Mouse (Mus musculus): ENCODE data around the gene Pdzd9.
"Not testable (repeated sequence)": the region's sequence is repeated elsewhere in the genome, so short reads cannot be mapped to it uniquely, and the experiment has no call there.

Pdzd9 gene

DNA sequence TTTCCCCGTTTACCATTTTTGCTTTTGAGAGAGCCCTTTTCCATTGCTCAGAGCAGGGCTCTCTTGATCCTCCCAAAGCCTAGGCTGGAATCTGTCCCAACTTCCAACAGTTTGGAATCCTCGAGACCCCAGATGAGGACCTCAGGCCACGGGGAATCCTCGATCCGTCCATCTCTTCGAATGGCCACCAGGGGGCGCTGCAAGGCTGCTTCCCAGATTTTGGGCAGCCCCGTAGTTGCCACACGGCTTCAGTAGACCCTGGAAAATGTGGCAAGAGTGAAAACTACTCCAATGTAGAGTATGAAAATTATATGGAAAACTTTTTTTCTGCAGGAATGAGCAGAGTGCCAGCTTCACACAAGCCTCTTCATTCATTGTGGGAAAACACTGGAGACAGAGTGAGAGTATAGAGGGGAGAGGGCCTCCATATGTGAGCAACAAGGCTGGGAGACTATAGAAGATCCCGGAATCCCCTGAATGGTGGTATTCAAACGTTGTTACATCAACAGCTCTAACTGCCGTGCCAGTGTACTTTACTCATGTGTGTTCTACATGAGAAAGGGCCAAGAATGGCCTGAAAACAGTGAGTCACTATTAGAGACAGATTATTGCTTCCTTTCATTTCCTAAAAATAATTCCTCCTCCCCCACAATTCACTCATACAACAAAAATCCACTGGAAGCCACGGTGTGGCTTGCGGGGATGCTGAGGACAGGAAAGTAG lies at the start of gene Pdzd9:
TSS of gene Pdzd9 (minus strand) at position 191 of the 723 bp plus-strand sequence.
- DNase-seq (ENCODE audit: low read depth, low spot score) = no peak

- no peak for DNase-seq (ENCODE audit: low read depth, low spot score)
These were observed 47.1 kb upstream of the Pdzd9 start for GRCm38 (mm10) chr7:120717261-120717660.

GRCm38 (mm10) chr7:120713951-120714350 lies 43.8 kb upstream of the Pdzd9 start:
- DNase-seq (ENCODE audit: low read depth, low spot score) = not testable (repeated sequence)

DNA sequence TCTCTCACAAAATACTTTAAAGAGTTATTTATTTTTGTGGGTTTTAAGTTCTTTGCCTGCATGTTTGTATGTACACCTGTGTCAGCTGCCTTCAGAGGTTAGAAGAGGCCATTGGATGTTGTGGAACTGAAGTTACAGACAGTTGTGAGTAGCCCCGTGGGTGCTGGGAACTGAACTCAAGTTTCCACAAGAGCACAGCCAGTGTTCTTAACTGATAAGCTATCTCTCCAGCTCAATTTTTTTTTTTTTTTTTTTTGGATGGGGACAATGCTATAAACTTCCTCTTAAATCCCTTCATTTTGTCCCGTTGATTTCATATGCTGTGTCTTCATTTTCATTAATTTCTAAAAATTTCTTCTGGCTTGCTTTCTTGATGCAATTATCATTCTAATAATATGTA lies 43.1 kb upstream of the Pdzd9 start:
- DNase-seq (ENCODE audit: low read depth, low spot score) = no peak

DNA sequence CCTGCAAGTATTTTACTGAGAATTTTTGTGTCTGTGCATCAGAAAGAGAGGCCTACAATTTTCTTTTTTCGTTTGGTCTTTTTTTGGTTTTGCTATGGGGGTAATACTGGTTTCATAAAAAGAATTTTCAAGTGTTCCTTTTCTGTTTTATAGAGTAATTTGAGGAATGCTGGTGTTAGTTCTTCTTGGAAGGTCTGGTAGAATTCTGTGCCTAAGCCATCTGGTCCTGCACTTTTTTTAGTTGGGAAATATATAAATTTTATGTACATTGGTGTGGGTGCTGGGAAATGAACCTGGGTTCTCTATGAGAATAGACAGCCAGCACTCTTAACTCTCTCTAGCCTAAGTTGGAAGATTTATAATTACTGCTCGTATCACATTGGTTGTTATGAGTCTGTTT lies 41.9 kb upstream of the Pdzd9 start:
- DNase-seq (ENCODE audit: low read depth, low spot score) = no peak

- no peak for DNase-seq (ENCODE audit: low read depth, low spot score)
These were observed 33.7 kb upstream of the Pdzd9 start for GRCm38 (mm10) chr7:120703888-120704287.

DNA sequence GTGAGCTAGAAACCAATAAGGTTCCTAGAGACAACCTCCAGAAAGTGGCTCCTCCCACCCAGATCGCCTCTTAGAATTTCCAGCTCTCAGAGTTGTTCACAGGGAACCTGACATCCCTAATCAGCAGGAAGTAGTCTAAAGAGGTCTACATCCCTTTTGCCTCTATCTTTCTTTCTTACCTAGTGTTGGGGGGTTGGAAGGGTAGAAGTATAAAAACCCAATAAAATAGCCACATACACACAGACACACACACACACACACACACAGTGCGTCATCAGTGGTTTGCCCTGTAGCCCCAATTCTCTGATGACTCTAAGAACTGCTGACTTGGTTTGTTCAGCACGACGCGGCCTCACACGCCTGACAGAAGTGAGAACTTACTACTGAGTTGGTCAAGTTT lies 29.4 kb upstream of the Pdzd9 start:
- DNase-seq (ENCODE audit: low read depth, low spot score) = no peak

DNA sequence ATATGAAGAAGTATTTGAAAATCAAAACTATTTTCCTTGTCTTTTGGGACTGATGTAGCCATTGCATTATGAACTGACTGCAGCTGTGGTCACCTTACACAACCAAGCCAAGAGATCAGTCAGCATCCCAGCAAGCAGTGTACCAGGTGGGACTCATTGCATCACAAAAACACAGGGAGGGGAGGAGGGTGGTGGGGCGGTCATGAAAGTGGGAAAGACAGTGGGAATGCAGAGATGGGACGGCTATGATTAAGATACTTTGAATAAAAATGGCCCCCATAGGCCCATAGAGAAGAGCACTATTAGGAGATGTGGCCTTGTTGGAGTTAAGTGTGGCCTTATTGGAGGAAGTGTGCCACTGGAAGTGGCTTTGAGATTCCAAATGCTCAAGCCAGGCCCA lies 26.2 kb upstream of the Pdzd9 start:
- no peak for DNase-seq (ENCODE audit: low read depth, low spot score)

- DNase-seq (ENCODE audit: low read depth, low spot score) = no peak
These were observed 25.5 kb upstream of the Pdzd9 start for GRCm38 (mm10) chr7:120695641-120696040.

DNA sequence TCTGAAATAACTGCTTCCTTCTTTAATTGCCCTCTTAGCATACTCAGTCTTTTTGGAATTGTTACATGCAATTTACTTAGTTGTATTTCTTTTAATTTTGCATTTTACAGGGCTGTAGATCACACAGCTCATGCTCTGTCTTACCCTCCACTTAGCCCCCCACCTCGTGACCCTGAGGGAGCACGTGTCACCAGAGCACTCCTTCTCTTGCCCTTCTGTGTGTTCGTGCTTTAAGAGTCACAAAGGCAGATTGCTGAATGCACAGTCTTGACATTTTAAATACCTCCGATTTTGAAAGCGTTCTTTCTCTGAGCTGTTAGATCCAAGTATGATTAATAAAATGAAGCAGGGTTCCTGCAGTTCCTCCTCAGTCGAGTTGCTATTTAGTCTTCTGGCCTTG lies 25.1 kb upstream of the Pdzd9 start:
- no peak for DNase-seq (ENCODE audit: low read depth, low spot score)

DNA sequence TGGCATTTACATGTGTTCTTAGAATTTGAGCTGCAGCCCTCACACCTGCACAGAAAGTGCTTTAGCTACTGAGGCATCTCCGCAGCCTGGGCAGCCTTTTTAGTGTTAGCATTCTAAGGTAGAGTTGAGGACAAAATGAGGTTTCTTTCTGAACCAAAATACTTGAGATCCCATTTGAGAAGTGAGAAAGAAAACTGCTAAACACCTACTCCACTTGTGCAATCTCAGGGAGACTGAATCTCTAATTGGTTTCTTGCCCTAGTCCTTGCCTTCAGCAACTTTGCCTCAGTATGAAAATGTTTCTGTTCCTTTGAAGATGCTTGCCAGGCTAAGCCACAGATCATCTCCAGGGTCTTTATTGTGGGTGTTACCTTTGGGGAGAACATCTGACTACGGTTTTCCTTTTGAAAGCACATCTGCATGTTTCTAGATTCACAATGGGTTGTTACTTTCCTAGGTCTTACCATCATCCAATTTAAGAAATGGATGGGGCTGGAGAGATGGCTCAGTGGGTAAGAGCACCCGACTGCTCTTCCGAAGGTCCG lies 23.8 kb upstream of the Pdzd9 start:
- no peak for DNase-seq (ENCODE audit: low read depth, low spot score)

DNA sequence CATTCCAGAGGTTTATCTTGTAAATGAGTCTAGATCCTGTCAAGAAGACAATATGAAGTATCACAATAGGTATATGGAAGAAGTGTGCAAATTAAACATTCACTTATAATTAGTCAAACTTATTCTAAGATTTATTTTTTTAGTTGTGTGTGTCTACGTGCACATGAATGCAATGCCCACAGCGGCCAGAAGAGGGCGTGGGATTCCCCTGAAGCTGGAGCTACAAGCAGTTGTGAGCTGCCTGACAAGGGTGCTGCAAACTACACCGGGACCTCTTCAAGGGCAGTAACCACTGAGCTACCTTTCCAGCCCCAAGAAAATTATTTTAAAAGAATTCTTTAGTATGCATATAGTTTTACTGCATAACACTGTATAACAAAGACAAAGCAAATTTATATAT lies 20.5 kb upstream of the Pdzd9 start:
- DNase-seq (ENCODE audit: low read depth, low spot score) = no peak

GRCm38 (mm10) chr7:120685227-120685626 lies 15.1 kb upstream of the Pdzd9 start:
- DNase-seq (ENCODE audit: low read depth, low spot score) = no peak

DNA sequence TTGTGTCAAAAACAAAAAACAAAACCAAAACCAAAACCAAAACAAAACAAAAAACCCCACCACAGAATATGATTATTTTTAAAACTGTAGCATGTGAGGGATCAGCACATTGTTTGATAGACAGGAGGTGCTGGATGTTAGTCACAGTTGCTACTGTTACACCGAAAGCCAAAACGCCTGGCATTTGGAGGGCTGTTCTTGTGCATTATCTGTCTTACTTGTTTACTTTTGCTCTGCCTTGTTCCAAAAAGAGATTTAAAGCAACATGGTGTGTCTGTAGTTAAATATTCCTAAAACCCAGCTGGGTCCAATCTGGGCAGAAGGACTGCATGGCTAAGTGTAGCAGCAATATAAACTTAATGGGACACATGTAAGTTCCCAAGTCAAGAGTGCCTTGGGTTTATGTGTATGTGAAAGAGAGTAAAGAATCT lies 14.6 kb upstream of the Pdzd9 start:
- no peak for DNase-seq (ENCODE audit: low read depth, low spot score)

GRCm38 (mm10) chr7:120682002-120682401 lies 11.9 kb upstream of the Pdzd9 start:
- no peak for DNase-seq (ENCODE audit: low read depth, low spot score)

- no peak for DNase-seq (ENCODE audit: low read depth, low spot score)
These were observed 8.9 kb upstream of the Pdzd9 start for GRCm38 (mm10) chr7:120679023-120679422.

- no peak for DNase-seq (ENCODE audit: low read depth, low spot score)
These were observed 7.8 kb upstream of the Pdzd9 start for GRCm38 (mm10) chr7:120677764-120678531.

DNA sequence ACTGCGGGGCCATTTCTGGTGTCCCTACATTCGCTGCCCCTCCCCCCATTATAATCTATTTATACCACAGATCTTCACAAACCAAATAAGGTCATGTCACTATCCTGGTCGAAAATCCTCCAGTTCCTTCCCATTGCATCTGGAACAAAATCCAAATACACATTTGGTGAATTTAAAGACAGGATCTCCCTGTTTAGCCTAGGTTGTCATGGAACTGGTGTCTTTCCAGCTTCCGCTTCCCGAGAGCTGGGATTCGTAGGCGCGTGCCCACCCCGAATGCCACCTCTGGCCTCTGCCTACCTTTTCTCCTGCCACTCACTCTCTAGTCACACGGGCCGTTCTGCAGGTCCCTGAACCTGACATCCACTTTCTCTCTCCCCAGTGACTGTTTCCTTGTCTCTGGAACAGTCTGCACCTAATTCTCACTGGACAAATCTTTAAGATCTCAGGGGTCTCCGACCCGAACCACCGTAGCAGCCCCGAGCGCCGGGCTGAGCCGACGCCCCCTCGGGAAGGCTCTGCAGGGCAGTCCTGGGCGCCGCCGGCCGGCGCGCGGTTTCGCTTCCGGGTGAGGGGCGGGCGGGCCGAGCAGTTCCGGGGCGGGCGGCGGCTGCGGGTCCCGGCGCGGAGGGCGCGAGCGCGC lies 7.0 kb upstream of the Pdzd9 start, which contains the start of gene Mosmo:
TSS of gene Mosmo (plus strand) at position 618 of the 643 bp plus-strand sequence.
- no peak for DNase-seq (ENCODE audit: low read depth, low spot score)

DNA sequence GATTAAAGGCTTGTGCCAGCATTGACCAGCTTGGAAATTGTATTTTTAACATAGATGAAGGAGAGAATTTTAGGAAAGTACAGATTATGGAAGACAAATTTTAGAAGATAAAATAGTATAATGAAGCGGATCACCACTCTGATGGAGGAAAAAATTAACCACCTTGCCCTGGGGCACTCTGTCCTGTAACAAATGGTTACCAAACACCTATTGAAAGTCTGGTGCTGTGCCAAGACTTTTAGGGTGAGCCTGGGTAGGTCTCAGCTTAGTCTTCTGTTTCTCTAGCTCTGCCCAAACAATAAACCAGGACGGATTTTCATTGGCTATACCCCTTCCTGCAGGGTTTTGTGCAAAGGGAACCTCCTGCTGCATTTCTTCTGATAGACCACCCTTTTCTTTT lies 1.1 kb upstream of the Pdzd9 start:
- DNase-seq (ENCODE audit: low read depth, low spot score) = no peak

- no peak for DNase-seq (ENCODE audit: low read depth, low spot score)
These were observed 8.1 kb downstream of the Pdzd9 start for GRCm38 (mm10) chr7:120662079-120662478.

- no peak for DNase-seq (ENCODE audit: low read depth, low spot score)
These were observed 22.3 kb downstream of the Pdzd9 start for GRCm38 (mm10) chr7:120647849-120648248.

- no peak for DNase-seq (ENCODE audit: low read depth, low spot score)
These were observed 26.9 kb downstream of the Pdzd9 start for GRCm38 (mm10) chr7:120643217-120643616.

All from brain, embryonic 18.5 days (tissue).